Mouse (Mus musculus): ENCODE results near the gene Trim42.

DNA sequence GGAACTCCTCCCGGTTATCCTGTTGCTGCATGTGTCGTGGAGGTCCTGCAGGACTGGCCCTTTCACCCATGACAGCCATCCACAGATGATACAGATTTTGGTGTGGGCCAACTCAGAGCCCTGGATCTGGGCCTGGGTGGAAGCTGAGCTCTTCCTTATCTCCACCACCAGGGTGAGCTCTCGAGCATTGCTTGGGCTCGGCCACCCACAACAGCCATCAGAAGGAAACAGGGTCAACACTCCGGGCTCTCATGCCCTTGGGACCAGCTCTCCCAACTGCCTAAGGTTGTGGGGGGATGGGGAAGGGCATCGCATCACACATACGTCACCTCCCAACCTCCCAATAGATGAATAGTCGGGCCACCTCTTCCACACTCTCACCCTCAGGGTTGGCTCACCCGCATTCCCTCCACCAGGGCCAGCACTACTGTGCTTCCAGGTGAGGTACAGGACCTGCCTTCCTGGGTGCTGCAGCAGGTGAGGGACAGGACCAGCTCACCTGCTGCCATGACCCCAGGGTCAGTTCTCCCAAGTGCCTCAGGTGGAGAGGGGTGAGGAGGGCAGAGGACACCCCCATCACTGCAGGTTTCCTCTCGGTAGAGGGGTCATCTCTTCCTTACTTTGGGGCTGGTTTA lies 54.2 kb downstream of the Trim42 start:
- no peak for TF ChIP-seq EP300 (IDR thresholded peaks at IDR 0.05; ENCODE audit: low read depth)
- TF ChIP-seq CTCF (IDR thresholded peaks at IDR 0.05; ENCODE audit: low read depth) = peak; percentile 62
